In genomic region chr3:88023192-88024074, GRCm38 (mm10) we compare ENCODE assay signal across 9 mouse cellular contexts. TPM values are rescaled to one million over a fixed set of nuclear protein-coding genes. Genes with fewer than 3 reads are reported as not detected.
A peak's percentile ranks its signal among the peaks of the same experiment; 100 is the strongest.
DNase-seq lines count a peak whose midpoint lies in the region; ATAC-seq and TF ChIP-seq lines count a peak whose summit lies in the region.
"Had no signal": no experiment of that assay in that cellular context is flagged by ENCODE, and none has a peak within 500 bp of the region (broad histone marks: within the 10 kb centered on the region; RNA-seq: fewer than 3 reads in every experiment).

No protein-coding gene starts in this region.

- 1% methylated on average over 81 of the region's 81 CpGs for WGBS in forebrain, embryonic 12.5 days
- under 1% methylated on average over 60 of the region's 81 CpGs for WGBS in limb, embryonic 14.5 days
- WGBS in neural tube, embryonic 15.5 days = under 1% methylated on average over 80 of the region's 81 CpGs

- no peak for TF ChIP-seq POLR2A in bone marrow macrophage, adult 2 months (IDR thresholded peaks at IDR 0.05; ENCODE audit: borderline replicate concordance, low read depth, low read length)
- no peak for TF ChIP-seq POLR2A in limb, embryonic 14.5 days (IDR thresholded peaks at IDR 0.05; ENCODE audit: borderline replicate concordance, extremely low read depth, insufficient read depth, insufficient read length)

- H3K27ac ChIP-seq in layer of hippocampus, adult 2 months = peak overlapping the region; percentile 60; the same call in 1 of the 2 replicates
- H3K27ac ChIP-seq in bone marrow macrophage, adult 2 months (ENCODE audit: insufficient read depth, low read depth, low read length) = no peak overlapping the region
- H3K27ac ChIP-seq in forebrain, embryonic 12.5 days = no peak overlapping the region
- H3K27ac ChIP-seq in limb, embryonic 14.5 days (replicated peaks; ENCODE audit: low read depth, low read length) = no peak overlapping the region
- H3K27ac ChIP-seq in neural tube, embryonic 15.5 days (replicated peaks) = no peak overlapping the region
- H3K27ac ChIP-seq: macrophage had no signal

- peak overlapping the region; percentile 96 for H3K4me2 ChIP-seq in forebrain, embryonic 12.5 days
- peak overlapping the region; percentile 87 for H3K4me2 ChIP-seq in limb, embryonic 14.5 days (replicated peaks; ENCODE audit: low read depth, low read length, severe bottlenecking)
- H3K4me2 ChIP-seq in neural tube, embryonic 15.5 days = peak overlapping the region; percentile 98

- H3K9ac ChIP-seq in forebrain, embryonic 12.5 days = peak overlapping the region; percentile 54
- peak overlapping the region; percentile 14; the same call in 1 of the 2 replicates for H3K9ac ChIP-seq in limb, embryonic 14.5 days (ENCODE audit: low read depth, low read length, severe bottlenecking)
- H3K9ac ChIP-seq in neural tube, embryonic 15.5 days (replicated peaks) = peak overlapping the region; percentile 62

- H3K36me3 ChIP-seq in forebrain, embryonic 12.5 days (replicated peaks) = no peaks in the 10 kb centered on the region
- H3K36me3 ChIP-seq in limb, embryonic 14.5 days (ENCODE audit: control insufficient read depth, insufficient read depth, low read length) = no peaks in the 10 kb centered on the region
- no peaks in the 10 kb centered on the region for H3K36me3 ChIP-seq in neural tube, embryonic 15.5 days

- H3K4me3 ChIP-seq in layer of hippocampus, adult 2 months = peak overlapping the region; percentile 60
- peak overlapping the region; percentile 65 for H3K4me3 ChIP-seq in bone marrow macrophage, adult 2 months (ENCODE audit: insufficient read depth, low read length)
- H3K4me3 ChIP-seq in forebrain, embryonic 12.5 days (replicated peaks) = peak overlapping the region; percentile 45
- H3K4me3 ChIP-seq in limb, embryonic 14.5 days (replicated peaks; ENCODE audit: low read length) = peak overlapping the region; percentile 46
- H3K4me3 ChIP-seq in neural tube, embryonic 15.5 days (replicated peaks) = peak overlapping the region; percentile 57

- H3K27me3 ChIP-seq in forebrain, embryonic 12.5 days = peaks cover 81% of the 10 kb centered on the region
- peaks cover 72% of the 10 kb centered on the region for H3K27me3 ChIP-seq in limb, embryonic 14.5 days (ENCODE audit: control insufficient read depth, insufficient read depth, low read length)
- H3K27me3 ChIP-seq in neural tube, embryonic 15.5 days (replicated peaks) = peaks cover 80% of the 10 kb centered on the region

- peak; percentile 51 for TF ChIP-seq CTCF in layer of hippocampus, adult 2 months (conservative IDR thresholded peaks at IDR 0.05)
- no peak for TF ChIP-seq CTCF in bone marrow macrophage, adult 2 months (IDR thresholded peaks at IDR 0.05; ENCODE audit: low read depth, low read length)

- peak; percentile 75 for ATAC-seq in forebrain, embryonic 12.5 days (ENCODE audit: low FRiP score)
- ATAC-seq in limb, embryonic 14.5 days (ENCODE audit: low FRiP score, low read depth) = 0 out of 2 replicates have a peak, but pooled peaks have one; percentile 11
- peak; percentile 84 for ATAC-seq in neural tube, embryonic 15.5 days (ENCODE audit: low FRiP score)

- H3K9me3 ChIP-seq in forebrain, embryonic 12.5 days = peaks cover 6% of the 10 kb centered on the region; the same call in 1 of the 2 replicates
- no peaks in the 10 kb centered on the region for H3K9me3 ChIP-seq in limb, embryonic 14.5 days (ENCODE audit: control insufficient read depth, low read length)
- H3K9me3 ChIP-seq in neural tube, embryonic 15.5 days (replicated peaks) = no peaks in the 10 kb centered on the region

- no peak for DNase-seq in layer of hippocampus, adult 2 months (ENCODE audit: low spot score in 2 of 2)
- no peak for DNase-seq in layer of hippocampus, adult 8-10 months (ENCODE audit: low spot score in 2 of 2)
- no peak for DNase-seq in limb, embryonic 14.5 days (ENCODE audit: low spot score)
- DNase-seq in gastrocnemius, adult 18-20 months (ENCODE audit: low spot score) = no peak
- no peak for DNase-seq in gastrocnemius, postnatal 10 days

- H3K4me1 ChIP-seq in bone marrow macrophage, adult 2 months (ENCODE audit: control insufficient read depth, insufficient read depth, low read length) = no peaks in the 10 kb centered on the region
- peaks cover 21% of the 10 kb centered on the region for H3K4me1 ChIP-seq in forebrain, embryonic 12.5 days
- H3K4me1 ChIP-seq in limb, embryonic 14.5 days (ENCODE audit: control insufficient read depth, insufficient read depth, low read length) = peaks cover 6% of the 10 kb centered on the region
- peaks cover 23% of the 10 kb centered on the region for H3K4me1 ChIP-seq in neural tube, embryonic 15.5 days

RNA-seq across cellular contexts. Expression of gene Hapln2, which starts 4.0 kb away (rescaled TPM):
- total RNA-seq in layer of hippocampus, adult 2 months (2021) = 10 to 100 TPM; 16.2 to 16.5 TPM
- total RNA-seq in layer of hippocampus, adult 8-10 months (2022) = 10 to 100 TPM; 26.0 to 34.3 (median 29.3) TPM
- not detected in 2 replicates for polyA plus RNA-seq in bone marrow macrophage, adult 2 months (2012; ENCODE audit: insufficient read depth, insufficient read length, missing spikeins)
- not detected in 2 replicates for polyA plus RNA-seq in forebrain, embryonic 12.5 days (2016; fragmentation: Nextera tagmentation; extraction: Ambion mirVana)
- 0.29 and 0.63 TPM in 2 replicates for polyA plus RNA-seq in limb, embryonic 14.5 days (2012; rRNA removed)
- 0.15 and 0.22 TPM in 2 replicates for polyA plus RNA-seq in limb, embryonic 14.5 days (2014; fragmentation: Nextera tagmentation; extraction: Ambion mirVana)
- polyA plus RNA-seq in neural tube, embryonic 15.5 days (2015; fragmentation: Nextera tagmentation; extraction: Ambion mirVana) = 0.34 and 0.90 TPM in 2 replicates
- not detected for total RNA-seq in gastrocnemius, adult 18-20 months (2021)
- total RNA-seq in gastrocnemius, postnatal 10 days (2021) = not detected
- polyA plus RNA-seq: macrophage had no signal

RNA-seq across cellular contexts. Expression of gene Gpatch4, which starts 19.5 kb away (rescaled TPM):
- total RNA-seq in layer of hippocampus, adult 2 months (2021) = 10 to 100 TPM; 15.0 to 16.5 TPM
- total RNA-seq in layer of hippocampus, adult 8-10 months (2022) = 10 to 100 TPM; 14.0 to 19.9 (median 16.1) TPM
- 7.9 and 8.4 TPM in 2 replicates for polyA plus RNA-seq in bone marrow macrophage, adult 2 months (2012; ENCODE audit: insufficient read depth, insufficient read length, missing spikeins)
- polyA plus RNA-seq in forebrain, embryonic 12.5 days (2016; fragmentation: Nextera tagmentation; extraction: Ambion mirVana) = 31.4 and 32.0 TPM in 2 replicates
- polyA plus RNA-seq in limb, embryonic 14.5 days (2012; rRNA removed) = 8.3 and 16.2 TPM in 2 replicates
- 29.7 and 30.2 TPM in 2 replicates for polyA plus RNA-seq in limb, embryonic 14.5 days (2014; fragmentation: Nextera tagmentation; extraction: Ambion mirVana)
- polyA plus RNA-seq in neural tube, embryonic 15.5 days (2015; fragmentation: Nextera tagmentation; extraction: Ambion mirVana) = 36.6 and 42.6 TPM in 2 replicates
- total RNA-seq in gastrocnemius, adult 18-20 months (2021) = 10 to 100 TPM; 20.3 to 20.4 TPM
- total RNA-seq in gastrocnemius, postnatal 10 days (2021) = 10 to 100 TPM; 12.5 to 14.7 TPM

RNA-seq across cellular contexts. Expression of gene Bcan, which starts 23.4 kb away (rescaled TPM):
- total RNA-seq in layer of hippocampus, adult 2 months (2021) = 100 to 1,000 TPM; 309 to 328 TPM
- total RNA-seq in layer of hippocampus, adult 8-10 months (2022) = 100 to 1,000 TPM; 257 to 304 (median 278) TPM
- not detected in 2 replicates for polyA plus RNA-seq in bone marrow macrophage, adult 2 months (2012; ENCODE audit: insufficient read depth, insufficient read length, missing spikeins)
- polyA plus RNA-seq in forebrain, embryonic 12.5 days (2016; fragmentation: Nextera tagmentation; extraction: Ambion mirVana) = 1.7 and 3.6 TPM in 2 replicates
- 1.6 and 1.8 TPM in 2 replicates for polyA plus RNA-seq in limb, embryonic 14.5 days (2012; rRNA removed)
- 0.39 and 0.41 TPM in 2 replicates for polyA plus RNA-seq in limb, embryonic 14.5 days (2014; fragmentation: Nextera tagmentation; extraction: Ambion mirVana)
- polyA plus RNA-seq in neural tube, embryonic 15.5 days (2015; fragmentation: Nextera tagmentation; extraction: Ambion mirVana) = 127 and 139 TPM in 2 replicates
- total RNA-seq in gastrocnemius, adult 18-20 months (2021) = not detected
- total RNA-seq in gastrocnemius, postnatal 10 days (2021) = 1 to 10 TPM in 1 of 2 experiments, under 1 TPM in 1; 0.61 to 1.9 TPM
- polyA plus RNA-seq: macrophage had no signal

RNA-seq across cellular contexts. Expression of gene Naxe, which starts 34.9 kb away (rescaled TPM):
- 10 to 100 TPM; 79.2 to 81.8 TPM for total RNA-seq in layer of hippocampus, adult 2 months (2021)
- total RNA-seq in layer of hippocampus, adult 8-10 months (2022) = 10 to 100 TPM; 67.5 to 89.0 (median 81.9) TPM
- 76.1 and 83.0 TPM in 2 replicates for polyA plus RNA-seq in bone marrow macrophage, adult 2 months (2012; ENCODE audit: insufficient read depth, insufficient read length, missing spikeins)
- 121 and 132 TPM in 2 replicates for polyA plus RNA-seq in forebrain, embryonic 12.5 days (2016; fragmentation: Nextera tagmentation; extraction: Ambion mirVana)
- 101 and 123 TPM in 2 replicates for polyA plus RNA-seq in limb, embryonic 14.5 days (2012; rRNA removed)
- 203 and 215 TPM in 2 replicates for polyA plus RNA-seq in limb, embryonic 14.5 days (2014; fragmentation: Nextera tagmentation; extraction: Ambion mirVana)
- polyA plus RNA-seq in neural tube, embryonic 15.5 days (2015; fragmentation: Nextera tagmentation; extraction: Ambion mirVana) = 155 and 159 TPM in 2 replicates
- 10 to 100 TPM; 49.1 to 52.6 TPM for total RNA-seq in gastrocnemius, adult 18-20 months (2021)
- 10 to 100 TPM; 52.5 to 57.1 TPM for total RNA-seq in gastrocnemius, postnatal 10 days (2021)

RNA-seq across cellular contexts. Expression of gene Nes, which starts 52.6 kb away (rescaled TPM):
- total RNA-seq in layer of hippocampus, adult 2 months (2021) = 1 to 10 TPM; 4.0 to 4.8 TPM
- total RNA-seq in layer of hippocampus, adult 8-10 months (2022) = 1 to 10 TPM; 4.9 to 6.5 (median 5.5) TPM
- polyA plus RNA-seq in bone marrow macrophage, adult 2 months (2012; ENCODE audit: insufficient read depth, insufficient read length, missing spikeins) = 1.4 and 1.7 TPM in 2 replicates
- polyA plus RNA-seq in forebrain, embryonic 12.5 days (2016; fragmentation: Nextera tagmentation; extraction: Ambion mirVana) = 148 and 162 TPM in 2 replicates
- polyA plus RNA-seq in limb, embryonic 14.5 days (2012; rRNA removed) = 28.4 and 36.0 TPM in 2 replicates
- polyA plus RNA-seq in limb, embryonic 14.5 days (2014; fragmentation: Nextera tagmentation; extraction: Ambion mirVana) = 24.5 and 28.7 TPM in 2 replicates
- 22.5 and 22.8 TPM in 2 replicates for polyA plus RNA-seq in neural tube, embryonic 15.5 days (2015; fragmentation: Nextera tagmentation; extraction: Ambion mirVana)
- 10 to 100 TPM; 10.8 to 24.9 TPM for total RNA-seq in gastrocnemius, adult 18-20 months (2021)
- total RNA-seq in gastrocnemius, postnatal 10 days (2021) = 10 to 100 TPM; 72.4 to 87.7 TPM

Comparison
In these comparisons a context has a peak if more than half of its experiments do, and no peak if none do; other contexts are left out.
1. ATAC-seq: peak in every context shown above with its lines; median percentile 84 in neural tube, embryonic 15.5 days; 75 in forebrain, embryonic 12.5 days; 11 in limb, embryonic 14.5 days.
2. RNA of gene Hapln2, which starts 4.0 kb away (total RNA-seq): 26.0 to 34.3 TPM in layer of hippocampus, adult 8-10 months and 16.2 to 16.5 TPM in layer of hippocampus, adult 2 months; not detected in gastrocnemius, postnatal 10 days and not detected in gastrocnemius, adult 18-20 months; every median in the first group is over 10 times any median in the second.
3. RNA of gene Bcan, which starts 23.4 kb away (total RNA-seq): 309 to 328 TPM in layer of hippocampus, adult 2 months and 257 to 304 TPM in layer of hippocampus, adult 8-10 months; 0.61 to 1.9 TPM in gastrocnemius, postnatal 10 days and not detected in gastrocnemius, adult 18-20 months; every median in the first group is over 10 times any median in the second.
4. Peak in every context shown above with its lines, with median percentiles within 50 percentile points of each other: H3K4me3 ChIP-seq, H3K4me2 ChIP-seq and H3K9ac ChIP-seq.